Mouse (Mus musculus): ENCODE results near the gene Irgc1.

GRCm38 (mm10) chr7:24455726-24456125 is 3.6 kb upstream of the Irgc1 start:
- TF ChIP-seq TAL1 (IDR thresholded peaks at IDR 0.05; ENCODE audit: low read length) (no peak), GATA1 (IDR thresholded peaks at IDR 0.05; ENCODE audit: low read length) (no peak)

All from erythroblast, embryonic 14.5 days (primary cell).